Mouse (Mus musculus) MEL (cell line): ENCODE measurements at regions not wholly inside any gene's neighbourhood (a gene's known extent, or its start where the extent isn't known, plus 50 kb on each side); places are given as distances from the start of the nearest gene placed in this dataset.

Experiments used
- JUND ChIP-seq: IDR thresholded peaks from 2 replicates; pipeline ENCODE4 v1.6.1; 2011; ENCODE audit warnings: low read depth, mild to moderate bottlenecking, improper control_type of control experiment, low read length
- MAX ChIP-seq: IDR thresholded peaks from 2 replicates; pipeline ENCODE4 v1.6.1; 2011; ENCODE audit warnings: low read length, improper control_type of control experiment
- MEF2A ChIP-seq: IDR thresholded peaks from 2 replicates; pipeline ENCODE4 v1.6.1; 2014; ENCODE audit warnings: low read depth, mild to moderate bottlenecking, inconsistent platforms, low read length, improper control_type of control experiment; ENCODE audit not compliant: poor library complexity, insufficient replicate concordance, severe bottlenecking; ENCODE audit errors: extremely low read depth
- NELFE ChIP-seq: IDR thresholded peaks from 2 replicates; pipeline ENCODE4 v1.6.1; 2011; ENCODE audit warnings: low read depth, low read length, improper control_type of control experiment
- POLR2AphosphoS2 ChIP-seq: IDR thresholded peaks from 2 replicates; pipeline ENCODE4 v1.6.1; 2011; ENCODE audit warnings: low read length, improper control_type of control experiment

DNA sequence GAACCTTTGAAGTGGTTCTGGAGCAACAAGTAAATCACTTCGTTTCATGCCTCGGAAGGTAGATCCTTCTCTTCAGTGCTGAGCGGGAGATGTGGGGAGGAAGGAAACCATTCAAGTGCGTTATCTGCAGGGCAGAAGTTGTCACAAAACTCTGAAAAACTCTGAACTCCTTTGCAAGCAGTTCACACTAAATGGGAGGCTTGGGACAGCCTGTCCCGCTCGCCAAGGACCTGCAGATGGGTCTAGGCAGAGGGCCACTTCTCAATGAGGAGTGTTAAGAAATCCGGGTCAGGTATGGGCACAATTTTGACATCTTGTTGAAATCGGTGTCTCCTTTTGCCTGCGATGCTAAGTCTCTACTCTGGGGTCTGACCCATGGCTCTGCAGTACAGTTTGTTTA lies 58.6 kb upstream of the Gm10295 start:
- TF ChIP-seq NELFE = no peak
- TF ChIP-seq MEF2A = no peak
- TF ChIP-seq JUND = no peak
- no peak for TF ChIP-seq MAX
- TF ChIP-seq POLR2AphosphoS2 = no peak
